Mouse (Mus musculus): ENCODE measurements around the gene Icmt.

The Icmt gene

GRCm38 (mm10) chr4:152296874-152297861 is at the start of gene Icmt:
Icmt (plus strand) TSS chr4:152297227.
- DNase-seq = peak; percentile 98

GRCm38 (mm10) chr4:152250615-152251014 is 46.4 kb upstream of the Icmt start:
- no peak for DNase-seq

- DNase-seq = no peak
Measured at GRCm38 (mm10) chr4:152253183-152253759, 43.8 kb upstream of the Icmt start.

GRCm38 (mm10) chr4:152257070-152257469 is 40.0 kb upstream of the Icmt start:
- DNase-seq = peak; percentile 85

DNA sequence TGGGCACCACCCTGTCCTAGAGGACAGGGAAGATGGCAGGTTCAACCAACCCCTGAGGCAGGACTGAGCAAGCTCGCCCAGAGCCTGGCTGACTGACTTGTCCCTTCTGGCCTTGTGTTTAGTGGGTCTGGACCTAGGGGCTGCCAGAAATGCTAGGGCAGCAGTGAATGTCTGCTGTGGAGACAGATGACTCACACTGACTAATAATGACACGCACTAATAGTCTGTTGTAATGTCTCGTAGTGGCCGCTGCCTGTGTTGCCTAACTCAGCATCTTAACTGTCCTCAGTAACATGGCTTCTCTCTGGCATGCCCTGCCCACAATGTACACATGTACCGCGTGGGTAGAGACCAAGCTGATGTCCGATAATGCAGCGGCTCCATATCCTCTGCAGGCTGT is 36.6 kb upstream of the Icmt start:
- no peak for DNase-seq

- DNase-seq = no peak
Measured at GRCm38 (mm10) chr4:152262187-152262586, 34.8 kb upstream of the Icmt start.

DNA sequence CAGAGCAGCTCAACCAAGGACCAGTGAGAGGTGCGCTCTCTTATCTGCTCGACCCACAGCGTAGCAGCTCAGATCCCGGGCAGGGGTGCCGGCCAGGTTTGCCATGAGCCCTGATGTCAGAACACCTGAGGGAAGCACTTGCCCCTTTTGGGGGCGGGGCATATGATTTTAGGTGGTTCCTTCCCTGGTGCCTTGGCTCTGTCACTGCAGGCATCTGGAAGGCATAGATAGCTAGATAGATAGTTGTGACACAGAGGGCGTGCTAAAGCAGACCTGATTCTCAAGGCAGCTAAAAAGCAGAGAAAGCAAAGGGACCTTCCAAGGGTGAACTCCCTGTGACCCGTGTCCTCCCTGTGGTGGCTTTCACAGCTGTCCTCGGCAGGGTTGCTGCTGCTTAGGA is 33.9 kb upstream of the Icmt start:
- no peak for DNase-seq

- DNase-seq = peak; percentile 50
Measured at GRCm38 (mm10) chr4:152263512-152264176, 33.4 kb upstream of the Icmt start.

- DNase-seq = peak; percentile 69
Measured at GRCm38 (mm10) chr4:152264177-152264530, 32.9 kb upstream of the Icmt start.

GRCm38 (mm10) chr4:152264867-152265568 is 32.0 kb upstream of the Icmt start:
- DNase-seq = peak; percentile 52

- peak; percentile 58 for DNase-seq
Measured at GRCm38 (mm10) chr4:152265791-152266190, 31.2 kb upstream of the Icmt start.

DNA sequence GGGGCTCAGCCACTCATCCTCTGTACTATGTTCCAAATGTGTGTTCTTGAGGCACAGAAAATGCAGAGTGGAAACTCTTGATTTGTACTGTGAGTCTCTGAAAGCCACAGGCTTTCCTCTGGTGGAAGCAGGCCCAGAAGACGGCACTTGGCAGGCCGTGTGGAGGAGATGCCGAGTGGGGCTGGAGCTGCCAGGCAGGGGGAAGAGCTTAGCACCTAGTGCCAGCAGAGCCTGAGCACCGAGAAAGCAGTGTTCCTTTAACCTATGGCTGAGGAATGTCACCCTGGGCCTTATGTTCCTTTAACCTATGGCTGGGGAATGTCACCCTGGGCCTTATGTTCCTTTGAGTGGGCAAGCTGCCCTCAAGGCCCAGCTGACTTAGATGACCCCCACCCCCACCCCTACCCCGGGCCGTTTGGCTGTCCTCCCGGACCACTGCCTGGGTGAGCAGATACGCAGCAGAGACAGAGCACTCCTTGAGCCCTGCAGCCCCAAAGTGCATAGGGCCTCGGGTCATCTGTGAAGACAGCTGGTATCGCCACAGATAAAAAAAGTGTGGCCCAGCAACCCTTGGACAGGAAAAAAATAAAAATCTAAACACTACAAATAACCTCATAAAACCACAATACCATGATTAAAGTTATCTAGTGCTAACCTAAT is 30.7 kb upstream of the Icmt start:
- peak; percentile 86 for DNase-seq

DNA sequence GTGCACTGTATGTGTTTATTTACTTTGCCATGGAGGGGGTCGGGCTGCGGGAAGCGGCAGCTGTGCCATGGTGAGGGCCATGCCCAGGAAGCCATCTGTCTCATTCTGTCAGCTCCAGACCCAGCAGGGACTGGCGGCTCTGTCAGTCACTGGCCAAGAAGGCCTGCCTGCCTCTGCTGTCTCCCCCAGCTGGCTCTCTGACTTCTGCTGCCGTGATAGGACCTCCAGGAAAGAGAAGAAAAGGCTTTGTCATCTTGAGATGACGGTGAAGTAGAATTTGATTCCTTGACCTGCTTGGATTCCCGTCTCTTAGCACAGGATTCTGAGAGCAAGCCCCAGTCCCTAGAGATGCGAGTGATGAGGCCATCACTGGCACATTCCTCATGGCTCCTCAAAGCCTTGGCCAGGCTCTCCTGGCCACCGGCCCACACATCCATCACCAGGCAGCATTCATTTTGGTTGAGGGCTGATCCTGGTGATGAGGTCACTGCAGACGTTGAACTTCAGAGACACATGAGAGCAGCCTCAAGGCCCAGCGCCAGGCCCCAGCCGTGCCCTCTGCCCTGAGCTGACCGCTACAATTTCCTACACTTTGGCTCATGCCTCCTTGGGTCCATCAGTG is 29.2 kb upstream of the Icmt start:
- DNase-seq = peak; percentile 89

DNA sequence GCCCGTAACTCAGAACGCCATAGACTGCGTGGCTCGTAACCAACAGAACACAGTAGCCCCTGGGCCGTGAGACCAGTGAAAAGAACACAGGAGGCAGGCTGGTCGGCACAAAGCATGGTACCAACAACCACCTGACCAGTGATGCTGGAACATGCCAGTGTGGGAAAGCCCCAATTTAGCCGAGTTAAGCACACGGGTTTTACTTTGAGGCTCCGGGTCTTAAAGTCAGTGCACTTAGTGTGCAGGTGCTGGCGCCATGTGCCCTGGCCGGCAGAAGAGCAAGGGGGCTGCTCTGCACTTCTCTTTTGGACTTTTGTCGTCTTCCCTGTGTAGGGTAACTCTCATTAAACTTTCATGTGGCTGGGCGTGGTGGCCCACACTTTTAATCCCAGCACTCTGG is 27.1 kb upstream of the Icmt start:
- no peak for DNase-seq

DNA sequence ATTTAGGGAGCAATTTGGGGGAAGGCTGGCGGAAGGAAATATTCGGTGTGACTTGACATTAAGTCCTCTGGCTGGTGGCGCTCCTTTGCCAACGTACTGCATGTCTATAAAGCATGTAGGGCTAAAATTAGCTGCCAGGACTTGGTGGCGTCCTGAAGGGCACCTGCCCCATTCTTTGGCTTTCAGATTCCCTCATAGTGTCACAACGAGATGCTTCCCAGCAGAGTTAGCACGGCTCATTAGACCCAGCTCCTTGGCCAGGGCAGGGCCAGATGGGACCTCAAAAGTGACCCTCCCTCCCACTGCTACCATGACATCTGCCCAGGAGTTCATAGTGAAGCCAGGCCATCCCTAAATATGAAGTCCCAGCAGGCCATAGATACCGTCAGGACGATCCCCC is 26.4 kb upstream of the Icmt start:
- no peak for DNase-seq

DNA sequence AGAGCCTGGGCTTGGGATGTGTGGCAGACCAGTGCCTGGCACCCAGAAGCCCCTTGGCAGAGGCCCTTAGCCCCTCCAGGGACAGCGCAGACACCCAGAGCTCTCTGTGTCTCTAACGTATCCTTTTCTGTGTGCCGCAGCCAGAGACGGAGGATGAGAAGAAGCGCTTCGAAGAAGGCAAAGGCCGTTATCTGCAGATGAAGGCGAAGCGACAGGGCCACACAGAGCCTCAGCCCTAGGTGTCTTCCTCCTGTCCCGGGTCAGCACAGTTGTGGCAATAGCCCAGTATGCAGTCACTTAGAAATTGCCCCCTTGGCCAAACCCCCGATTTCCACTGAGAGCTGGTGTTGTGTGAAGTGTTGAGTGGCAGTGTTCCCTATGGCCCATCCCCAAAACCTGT is 25.7 kb upstream of the Icmt start:
- DNase-seq = no peak

DNA sequence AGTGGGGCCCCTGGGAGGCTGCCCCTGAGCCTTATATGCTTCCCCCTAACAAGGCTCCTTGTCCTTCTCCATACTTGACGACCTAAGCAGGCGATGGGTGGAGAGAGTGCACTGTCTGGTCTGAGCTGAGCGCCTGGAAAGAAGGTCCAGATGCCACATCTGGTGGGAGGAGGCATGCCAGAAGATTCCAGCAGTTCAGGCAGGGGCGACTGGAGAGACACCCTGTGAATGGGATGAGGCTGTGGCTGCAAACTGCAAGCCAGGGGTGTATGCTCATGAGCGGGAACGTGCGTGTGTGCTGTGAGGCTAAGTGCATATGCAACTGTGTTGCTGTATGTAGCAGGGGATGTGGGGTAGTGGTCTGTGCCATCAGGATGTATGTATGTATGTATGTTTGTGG is 25.0 kb upstream of the Icmt start:
- no peak for DNase-seq

DNA sequence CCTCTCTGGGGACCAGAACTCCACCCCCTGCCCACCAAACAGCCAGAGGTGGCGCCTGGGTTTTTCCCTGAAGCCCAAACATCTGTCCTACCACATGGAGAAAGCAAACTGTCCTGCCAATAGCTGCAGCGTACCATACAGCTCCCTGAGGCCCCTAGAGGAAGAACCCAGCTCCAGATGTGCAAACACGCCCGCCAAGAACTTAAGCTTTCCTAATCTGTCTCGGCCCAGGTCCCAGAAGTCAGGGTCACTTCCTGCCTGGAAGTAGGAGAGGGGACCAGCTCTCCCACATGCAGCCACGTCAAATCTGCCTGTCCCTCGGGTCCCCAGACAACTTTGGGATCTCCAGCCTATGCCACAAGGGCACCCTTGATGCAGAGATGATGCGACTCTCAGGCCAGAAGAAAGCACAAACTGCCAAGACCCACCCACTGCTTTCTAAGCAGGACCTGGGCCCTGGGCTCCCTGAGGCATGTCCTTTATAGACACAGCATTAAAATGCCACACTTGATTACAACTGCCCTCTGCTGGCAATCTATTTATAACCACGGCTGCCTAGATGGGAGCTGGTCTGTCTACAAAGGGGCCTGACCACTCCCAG is 24.5 kb upstream of the Icmt start:
- DNase-seq = peak; percentile 66

DNA sequence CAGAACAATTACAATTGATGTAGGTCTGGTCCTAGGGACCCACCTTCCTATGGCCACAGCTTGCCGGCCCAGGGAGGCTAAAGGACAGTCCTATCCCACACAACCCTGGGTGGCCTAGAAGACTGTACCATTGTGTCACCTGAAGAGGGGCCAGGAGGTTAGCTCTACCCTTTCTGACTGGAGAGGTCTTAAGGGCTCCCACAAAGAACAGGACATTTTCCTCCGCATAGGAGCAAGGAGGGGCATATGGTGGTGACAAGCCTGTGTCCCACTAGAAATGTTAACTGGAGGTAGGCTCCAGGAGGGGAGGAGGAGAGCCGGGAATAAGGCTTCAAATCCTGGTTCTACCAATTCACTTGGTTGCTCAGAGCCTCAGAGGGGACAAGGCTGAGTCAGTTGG is 23.8 kb upstream of the Icmt start:
- no peak for DNase-seq

- peak; percentile 54 for DNase-seq
Measured at GRCm38 (mm10) chr4:152273621-152274236, 23.3 kb upstream of the Icmt start, which contains the start of gene Gpr153. Gpr153 (plus strand) TSS chr4:152274232.

- no peak for DNase-seq
Measured at GRCm38 (mm10) chr4:152274681-152275131, 22.3 kb upstream of the Icmt start.

Data from cerebellum, adult 9-10 months (tissue).